Mouse (Mus musculus) CH12.LX (cell line): ENCODE data around the gene Cd163.

ENCODE experiments used
- POLR2A ChIP-seq: IDR thresholded peaks from 2 replicates; pipeline ENCODE4 v1.6.1; 2011; ENCODE audit warnings: low read depth, mild to moderate bottlenecking, improper control_type of control experiment, low read length
- ZMIZ1 ChIP-seq: IDR thresholded peaks from 2 replicates; pipeline ENCODE4 v1.6.1; 2012; ENCODE audit warnings: low read depth, mild to moderate bottlenecking, inconsistent platforms, low read length, improper control_type of control experiment

DNA sequence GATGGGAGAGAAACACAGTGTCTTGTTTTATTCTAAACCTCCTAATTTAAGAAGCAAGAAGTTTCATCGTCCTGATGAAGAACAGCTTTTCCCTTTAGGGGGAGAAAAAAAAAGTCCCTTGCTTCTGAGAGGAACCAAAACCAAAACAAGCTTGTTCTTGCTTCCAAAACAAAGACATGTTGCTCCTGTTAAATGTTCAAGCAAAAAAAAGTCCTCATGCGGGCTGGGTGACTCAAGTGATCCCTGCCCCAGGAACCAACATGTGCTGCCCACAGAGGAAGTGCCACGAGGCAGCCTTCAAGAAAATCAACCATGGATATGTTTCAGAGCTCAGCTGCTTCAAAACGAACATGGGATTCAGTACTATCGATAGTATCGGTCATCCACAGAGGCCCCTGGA lies 54.5 kb downstream of the Cd163 start:
- TF ChIP-seq POLR2A (no peak), ZMIZ1 (no peak)
